Mouse (Mus musculus) granulocyte monocyte progenitor cell, adult 5-6 weeks (primary cell): ENCODE measurements around the gene Tmem201. TPM values are rescaled to one million over a fixed set of nuclear protein-coding genes. Genes with fewer than 3 reads are reported as not detected.
"Not testable (repeated sequence)": the region's sequence is repeated elsewhere in the genome, so short reads cannot be mapped to it uniquely, and the experiment has no call there.

Source experiments
- ATAC-seq: replicated peaks from 2 replicates; pipeline ENCODE4 v1.8.0; 2016; ENCODE audit warnings: mild to moderate bottlenecking, moderate TSS enrichment, inconsistent platforms; ENCODE audit not compliant: poor library complexity, severe bottlenecking
- total RNA-seq, 2 experiments: library from RNA; stranded (forward) in 1 of 2; stranded (reverse) in 1 of 2; fragments of 200-712, 200-1000 nt in 1 of 2; fragments of >200 nt in 1 of 2; fragmentation: Nextera tagmentation in 1 of 2; gene quantifications; 2 replicates each; pipeline ENCODE4 v1.2.3; 2014 to 2017

Gene Tmem201
- total RNA-seq (2014; fragmentation: Nextera tagmentation) (14.0 and 17.6 TPM in 2 replicates), total RNA-seq (2017) (7.1 and 7.5 TPM in 2 replicates)

- peak; percentile 92 for ATAC-seq
Observed at GRCm38 (mm10) chr4:149737383-149738324, at the start of gene Tmem201. Gene Tmem201 (minus strand): TSS chr4:149738044.

- no peak for ATAC-seq
Observed at GRCm38 (mm10) chr4:149784901-149785300, 47.1 kb upstream of the Tmem201 start.

GRCm38 (mm10) chr4:149784371-149784770 lies 46.5 kb upstream of the Tmem201 start:
- no peak for ATAC-seq

- no peak for ATAC-seq
Observed at GRCm38 (mm10) chr4:149782975-149783374, 45.1 kb upstream of the Tmem201 start.

- ATAC-seq = peak; percentile 85
Observed at GRCm38 (mm10) chr4:149780565-149781356, 42.9 kb upstream of the Tmem201 start.

- ATAC-seq = peak; percentile 4; the same call in 1 of the 2 replicates
Observed at GRCm38 (mm10) chr4:149779966-149780365, 42.1 kb upstream of the Tmem201 start.

- no peak for ATAC-seq
Observed at GRCm38 (mm10) chr4:149777126-149777525, 39.3 kb upstream of the Tmem201 start.

- ATAC-seq = no peak
Observed at GRCm38 (mm10) chr4:149775760-149776362, 38.0 kb upstream of the Tmem201 start.

- no peak for ATAC-seq
Observed at GRCm38 (mm10) chr4:149775330-149775729, 37.5 kb upstream of the Tmem201 start.

GRCm38 (mm10) chr4:149774094-149774470 lies 36.2 kb upstream of the Tmem201 start, which contains the start of gene Slc25a33:
Gene Slc25a33 (minus strand): TSS chr4:149774277.
- ATAC-seq = peak; percentile 94

GRCm38 (mm10) chr4:149773408-149774093 lies 35.7 kb upstream of the Tmem201 start:
- ATAC-seq = peak; percentile 13

- ATAC-seq = no peak
Observed at GRCm38 (mm10) chr4:149772394-149772793, 34.5 kb upstream of the Tmem201 start.

- ATAC-seq = no peak
Observed at GRCm38 (mm10) chr4:149765201-149765600, 27.4 kb upstream of the Tmem201 start.

- ATAC-seq = peak; percentile 86
Observed at GRCm38 (mm10) chr4:149763335-149763734, 25.5 kb upstream of the Tmem201 start.

- no peak for ATAC-seq
Observed at GRCm38 (mm10) chr4:149759517-149759916, 21.7 kb upstream of the Tmem201 start.

GRCm38 (mm10) chr4:149758423-149758822 lies 20.6 kb upstream of the Tmem201 start:
- no peak for ATAC-seq

- not testable (repeated sequence) for ATAC-seq
Observed at GRCm38 (mm10) chr4:149756546-149756945, 18.7 kb upstream of the Tmem201 start.

GRCm38 (mm10) chr4:149752836-149753235 lies 15.0 kb upstream of the Tmem201 start:
- ATAC-seq = no peak

GRCm38 (mm10) chr4:149752124-149752799 lies 14.4 kb upstream of the Tmem201 start:
- peak; percentile 79 for ATAC-seq
